Mouse (Mus musculus): ENCODE measurements around the gene Cyp20a1. TPM values are rescaled to one million over a fixed set of nuclear protein-coding genes. Genes with fewer than 3 reads are reported as not detected.

Gene Cyp20a1
- total RNA-seq, 2 experiments from 2014 or later = 8.7 to 11.2 TPM

Other genes starting within 250 kb of the Cyp20a1 start
- gene Carf, start 245.1 kb upstream of the Cyp20a1 start, total RNA-seq (2021) = 1 to 10 TPM; 5.5 to 6.6 TPM
- 10 to 100 TPM; 11.0 to 12.6 TPM for gene Wdr12, start 244.7 kb upstream of the Cyp20a1 start, total RNA-seq (2021)
- gene Nbeal1, start 162.7 kb upstream of the Cyp20a1 start, total RNA-seq (2021) = 10 to 100 TPM; 48.4 to 49.9 TPM
- 10 to 100 TPM; 14.7 to 19.4 TPM for gene Abi2, start 66.3 kb downstream of the Cyp20a1 start, total RNA-seq (2021)
- 100 to 1,000 TPM in 1 of 2 experiments, 10 to 100 TPM in 1; 95.8 to 122 TPM for gene Raph1, start 223.8 kb downstream of the Cyp20a1 start, total RNA-seq (2021)

Data from heart, adult 18-20 months (tissue).